Mouse (Mus musculus) heart, postnatal 0 days (tissue): ENCODE measurements around the gene Itprip. TPM values are rescaled to one million over a fixed set of nuclear protein-coding genes. Genes with fewer than 3 reads are reported as not detected.

Experiments used
- ATAC-seq: fragments of 200-750 bp; cut with Nextera tagmentation; 2 replicates; pipeline ENCODE4 v1.8.0; 2017; ENCODE audit warnings: low read depth, moderate number of reproducible peaks, moderate library complexity; ENCODE audit not compliant: insufficient read depth
- DNase-seq: peaks from one replicate; pipeline ENCODE4 v3.0.0-alpha.2; 2016; ENCODE audit warnings: low spot score
- H3K27ac ChIP-seq: fragments of 300-500 bp; sonication (generic); 2 replicates; pipeline ENCODE4 v1.5.1; 2014; ENCODE audit warnings: low read depth, mild to moderate bottlenecking
- H3K27me3 ChIP-seq: fragments of 300-500 bp; sonication (generic); 2 replicates; pipeline ENCODE4 v1.6.1; 2014; ENCODE audit warnings: low read length, mixed read lengths; ENCODE audit not compliant: control insufficient read depth, insufficient read depth
- H3K36me3 ChIP-seq: fragments of 300-500 bp; sonication (generic); replicated peaks from 2 replicates; pipeline ENCODE4 v1.6.1; 2014; ENCODE audit warnings: low read length, mixed read lengths; ENCODE audit not compliant: control insufficient read depth, insufficient read depth
- H3K4me1 ChIP-seq: fragments of 300-500 bp; sonication (generic); 2 replicates; pipeline ENCODE4 v1.6.1; 2014; ENCODE audit warnings: antibody characterized with exemption; ENCODE audit not compliant: control insufficient read depth, insufficient read depth
- H3K4me2 ChIP-seq: fragments of 300-500 bp; sonication (generic); 2 replicates; pipeline ENCODE4 v1.6.1; 2014; ENCODE audit warnings: low read depth, mild to moderate bottlenecking, low read length, moderate library complexity
- H3K4me3 ChIP-seq: fragments of 300-500 bp; sonication (generic); 2 replicates; pipeline ENCODE4 v1.5.1; 2014; ENCODE audit warnings: low read depth, low read length
- H3K9ac ChIP-seq: fragments of 300-500 bp; sonication (generic); replicated peaks from 2 replicates; pipeline ENCODE4 v1.6.1; 2014; ENCODE audit warnings: low read depth, low read length, mixed read lengths
- H3K9me3 ChIP-seq: fragments of 300-500 bp; sonication (generic); replicated peaks from 2 replicates; pipeline ENCODE4 v1.6.1; 2016; ENCODE audit warnings: low read length; ENCODE audit not compliant: control insufficient read depth
- CTCF ChIP-seq: IDR thresholded peaks from 2 replicates; pipeline ENCODE4 v1.5.1; 2016; ENCODE audit warnings: antibody characterized with exemption, control low read depth, low read depth
- EP300 ChIP-seq: IDR thresholded peaks from 2 replicates; pipeline ENCODE4 v1.6.1; 2016; ENCODE audit warnings: antibody characterized with exemption, low read depth
- WGBS: fragments of 180-500 bp; shearing (Covaris S2); extraction: QIAGEN DNeasy Blood & Tissue Kit; methylation state at CpG from one replicate; pipeline ENCODE4 v1.1.7; 2014; 5-methylcytosine and 5-hydroxymethylcytosine counted together
- polyA plus RNA-seq: library from polyadenylated mRNA; unstranded; fragments of >200 nt; fragmentation: Nextera tagmentation; extraction: Ambion mirVana; gene quantifications from 2 replicates; pipeline ENCODE4 v1.2.1, GENCODE M21; 2015
- total RNA-seq: library from RNA; depleted of rRNA; stranded (reverse); fragments of >200 nt; gene quantifications from 2 replicates; pipeline ENCODE4 v1.2.3, GENCODE M21; 2014; ENCODE audit warnings: low replicate concordance

The Itprip gene
- total and polyA plus RNA-seq, 2 experiments from 2014 or later, result 9.5 to 27.2 TPM

DNA sequence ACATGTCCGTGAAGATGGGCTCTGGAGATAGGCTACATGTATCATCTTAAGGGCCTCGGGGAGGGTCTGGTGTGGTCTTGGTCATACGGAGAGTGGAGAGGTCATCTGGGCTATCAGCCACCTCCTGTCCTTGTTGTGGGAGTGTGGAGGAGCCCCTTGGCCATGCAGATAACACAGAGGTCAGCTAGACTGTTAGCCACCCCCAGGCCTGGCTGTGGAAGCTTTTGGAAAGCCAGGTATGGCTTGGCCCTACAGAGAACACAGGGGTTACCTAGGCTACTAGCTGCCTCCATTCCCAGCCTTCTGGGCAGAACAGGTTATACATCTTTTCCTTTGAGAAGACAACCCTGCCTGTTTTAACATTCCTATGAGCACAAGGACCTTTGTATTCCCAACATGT, 56.5 kb downstream of the Itprip start:
- no peaks in the 10 kb centered on the region for H3K9me3 ChIP-seq
- H3K9ac ChIP-seq, result no peak overlapping the region
- H3K4me1 ChIP-seq, result peaks cover 7% of the 10 kb centered on the region; the same call in 1 of the 2 replicates
- H3K27me3 ChIP-seq, result no peaks in the 10 kb centered on the region
- no peak overlapping the region for H3K4me3 ChIP-seq
- DNase-seq (no peak), ATAC-seq (no peak)
- peaks cover 35% of the 10 kb centered on the region for H3K36me3 ChIP-seq
- 81% methylated on average over 3 of the region's 3 CpGs for WGBS
- H3K27ac ChIP-seq, result no peak overlapping the region
- no peak overlapping the region for H3K4me2 ChIP-seq
- no peak for TF ChIP-seq CTCF
- no peak for TF ChIP-seq EP300

DNA sequence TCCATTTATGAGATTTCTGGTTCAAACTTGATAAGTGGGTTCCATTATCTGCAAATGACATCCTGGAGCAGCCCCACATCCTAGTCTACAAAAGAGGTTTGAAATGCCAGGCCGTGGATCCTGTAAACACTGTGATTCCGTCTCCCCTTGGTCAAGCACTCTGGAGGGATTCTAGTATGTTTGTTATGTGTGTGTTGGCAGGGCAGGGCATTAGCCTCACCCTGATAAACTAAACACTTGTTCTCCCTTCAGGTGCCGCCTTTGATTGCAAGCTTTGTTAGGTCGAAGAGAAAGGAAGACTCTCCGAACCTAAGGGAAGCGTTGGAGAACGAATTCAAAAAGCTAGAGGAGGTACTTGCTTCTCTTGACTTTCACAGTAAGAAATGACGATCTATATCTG, 59.9 kb downstream of the Itprip start:
- H3K4me3 ChIP-seq, result no peak overlapping the region
- no peak for ATAC-seq
- no peak overlapping the region for H3K4me2 ChIP-seq
- H3K27me3 ChIP-seq, result no peaks in the 10 kb centered on the region
- H3K9ac ChIP-seq, result no peak overlapping the region
- WGBS, result 88% methylated on average over 8 of the region's 8 CpGs
- no peak overlapping the region for H3K27ac ChIP-seq
- no peak for TF ChIP-seq EP300
- no peak for TF ChIP-seq CTCF
- no peaks in the 10 kb centered on the region for H3K9me3 ChIP-seq
- DNase-seq, result no peak
- peaks cover 11% of the 10 kb centered on the region; the same call in 1 of the 2 replicates for H3K4me1 ChIP-seq
- H3K36me3 ChIP-seq, result peaks cover 35% of the 10 kb centered on the region

DNA sequence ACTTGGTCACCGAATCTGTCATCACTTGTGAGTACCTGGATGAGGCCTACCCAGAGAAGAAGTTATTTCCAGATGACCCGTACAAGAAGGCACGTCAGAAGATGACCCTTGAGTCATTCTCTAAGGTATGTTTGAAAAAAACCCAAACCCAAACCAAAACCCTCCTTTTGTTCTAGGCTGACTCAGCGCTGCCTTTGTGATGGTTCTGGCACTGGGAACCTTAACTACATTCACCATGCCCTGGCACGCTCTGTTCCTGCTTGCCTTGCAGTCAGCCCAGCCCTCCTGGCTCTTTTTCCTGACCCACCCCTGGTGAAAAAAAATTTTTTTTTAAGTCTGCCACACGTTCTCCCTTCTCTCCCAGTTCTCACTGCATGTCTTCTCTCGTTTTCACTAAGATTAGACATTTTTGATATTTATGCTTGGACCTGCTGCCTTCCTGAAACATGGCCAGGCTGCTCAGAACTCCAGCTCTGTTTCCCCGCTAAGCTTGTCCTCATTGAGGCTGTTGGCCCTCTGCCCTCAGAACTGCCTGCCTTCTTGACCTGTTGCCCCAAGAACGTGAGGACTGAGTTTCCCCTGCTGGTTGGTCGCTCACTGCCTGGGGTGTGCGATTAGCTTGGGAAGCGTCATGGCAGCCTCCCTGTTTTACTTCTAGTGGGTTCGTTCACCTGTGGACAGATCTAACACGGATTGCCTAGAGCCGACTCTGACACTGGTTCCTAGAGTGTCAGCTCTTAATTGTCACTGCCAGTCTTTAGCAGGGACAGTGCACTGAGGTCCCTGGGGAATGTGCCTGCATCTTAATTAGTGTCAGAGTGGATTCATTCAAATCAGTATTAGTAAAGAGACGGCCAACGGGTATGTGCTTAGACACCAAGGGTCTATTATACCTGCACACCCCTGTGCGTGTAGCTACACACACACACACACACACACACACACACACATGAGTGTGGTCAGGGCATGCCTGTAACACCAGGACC, 60.8 kb downstream of the Itprip start:
- no peaks in the 10 kb centered on the region for H3K27me3 ChIP-seq
- H3K9me3 ChIP-seq, result no peaks in the 10 kb centered on the region
- DNase-seq (no peak), ATAC-seq (no peak)
- no peak overlapping the region for H3K4me3 ChIP-seq
- H3K27ac ChIP-seq, result no peak overlapping the region
- peaks cover 26% of the 10 kb centered on the region for H3K36me3 ChIP-seq
- H3K9ac ChIP-seq, result no peak overlapping the region
- H3K4me2 ChIP-seq, result no peak overlapping the region
- 78% methylated on average over 18 of the region's 18 CpGs for WGBS
- peaks cover 16% of the 10 kb centered on the region; the same call in 1 of the 2 replicates for H3K4me1 ChIP-seq
- no peak for TF ChIP-seq CTCF
- TF ChIP-seq EP300, result no peak

DNA sequence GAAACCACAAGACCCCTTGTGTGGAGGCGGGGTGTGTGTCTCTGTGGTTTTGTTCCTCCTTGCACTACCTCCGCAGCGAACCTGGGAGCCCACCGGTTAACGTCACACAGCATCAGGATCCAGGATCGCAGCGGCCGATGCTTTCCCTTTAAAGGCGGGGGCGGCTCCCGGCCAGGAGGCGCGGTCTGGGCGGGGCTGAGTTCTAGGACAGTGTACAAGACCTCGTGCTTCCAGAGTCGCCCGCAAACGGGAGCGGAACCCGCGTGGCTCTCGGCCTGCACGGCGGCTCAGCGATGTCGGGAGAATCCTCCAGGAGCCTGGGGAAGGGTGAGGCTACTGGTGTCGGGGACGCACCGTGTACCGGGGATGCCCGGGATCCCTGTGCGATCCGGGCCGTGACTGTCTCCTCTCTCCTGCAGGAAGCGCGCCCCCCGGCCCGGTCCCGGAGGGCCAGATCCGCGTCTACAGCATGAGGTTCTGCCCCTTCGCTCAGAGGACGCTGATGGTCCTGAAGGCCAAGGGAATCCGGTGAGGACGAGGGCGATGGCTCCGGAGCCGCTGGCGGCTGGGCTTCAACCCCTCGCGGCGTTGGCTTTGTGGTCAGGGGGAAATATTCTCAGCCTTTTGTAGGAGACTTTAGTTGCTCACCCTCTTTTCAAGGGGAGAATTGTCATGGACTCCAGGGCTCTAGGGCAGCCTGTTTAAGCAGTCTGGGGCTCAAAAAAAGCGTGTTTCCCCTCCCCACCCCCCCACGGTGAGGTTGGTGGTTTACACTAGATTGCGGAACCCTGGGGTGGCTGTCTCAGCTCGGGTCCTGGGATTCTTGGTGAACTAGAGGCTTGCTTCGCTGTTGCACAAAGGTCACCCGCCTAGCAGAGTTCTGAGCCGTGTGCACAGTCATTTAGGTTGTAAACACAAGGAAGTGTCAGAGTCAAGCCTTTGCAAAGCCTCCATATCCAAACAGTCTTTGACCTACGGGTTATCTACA, 64.0 kb downstream of the Itprip start, which contains the start of gene Gsto1:
TSS of gene Gsto1 (plus strand) at position 175 of the 988 bp plus-strand sequence.
- under 1% methylated on average over 59 of the region's 60 CpGs for WGBS
- DNase-seq (peak; percentile 78), ATAC-seq (peak; percentile 96)
- Histone ChIP-seq H3K4me1 (peaks cover 16% of the 10 kb centered on the region; the same call in 1 of the 2 replicates), H3K36me3 (peaks cover 12% of the 10 kb centered on the region), H3K27me3 (no peaks in the 10 kb centered on the region), H3K4me3 (peak within 1 kb of the TSS; percentile 60), H3K27ac (peak within 1 kb of the TSS; percentile 79), H3K9me3 (no peaks in the 10 kb centered on the region), H3K4me2 (peak within 1 kb of the TSS; percentile 96), H3K9ac (peak within 1 kb of the TSS; percentile 75)
- TF ChIP-seq EP300, result peak; percentile 23; the same call in 1 of the 2 replicates
- no peak for TF ChIP-seq CTCF
